Mouse (Mus musculus) kidney, postnatal 25 days (tissue): ENCODE data around the gene Cdh22.

ENCODE experiments used
- DNase-seq, 2 experiments: peaks; one replicate each; pipeline ENCODE4 v3.0.0; 2021; ENCODE audit warnings: mixed read lengths in 2 of 2

The Cdh22 gene

DNA sequence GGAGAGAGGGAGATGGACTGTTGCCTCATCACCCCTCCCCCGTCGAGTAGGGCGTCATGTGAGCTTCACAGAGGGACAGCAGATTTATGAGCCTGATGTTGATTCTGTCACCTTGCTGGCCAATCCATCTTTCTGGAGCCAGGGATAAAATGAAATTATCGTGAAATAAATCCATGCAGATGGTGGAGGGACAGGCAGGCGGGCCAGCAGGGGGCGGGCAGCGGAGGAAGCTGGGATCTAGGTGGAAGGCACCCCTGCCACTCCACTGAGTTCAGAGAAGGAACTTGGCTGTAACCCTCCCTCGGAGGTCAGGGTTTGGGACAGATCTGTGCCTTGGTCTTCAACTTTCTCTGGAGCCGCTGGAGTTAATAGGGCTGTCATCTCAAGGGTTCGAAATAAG lies 156.0 kb downstream of the Cdh22 start:
- DNase-seq = no peak

DNA sequence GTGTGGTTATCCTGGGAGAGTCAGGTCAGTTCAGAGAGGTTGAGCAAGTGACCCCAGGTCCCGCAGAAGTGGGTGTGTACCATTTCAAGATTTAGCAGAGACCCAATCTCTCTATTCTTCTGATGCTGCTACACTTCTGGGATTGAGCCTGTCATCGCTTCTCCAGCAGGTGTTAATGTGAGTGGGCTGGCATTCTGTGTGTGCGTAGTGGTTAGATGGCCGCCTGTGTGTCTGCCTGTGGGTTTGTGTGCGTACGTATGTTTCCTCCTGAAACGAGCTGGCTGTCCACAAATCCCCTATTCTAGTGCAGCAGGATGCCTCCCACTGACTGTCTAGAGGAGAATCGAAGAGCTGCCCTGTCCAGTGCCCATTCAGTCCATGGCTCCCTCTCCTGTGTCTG lies 156.6 kb downstream of the Cdh22 start:
- no peak for DNase-seq

DNA sequence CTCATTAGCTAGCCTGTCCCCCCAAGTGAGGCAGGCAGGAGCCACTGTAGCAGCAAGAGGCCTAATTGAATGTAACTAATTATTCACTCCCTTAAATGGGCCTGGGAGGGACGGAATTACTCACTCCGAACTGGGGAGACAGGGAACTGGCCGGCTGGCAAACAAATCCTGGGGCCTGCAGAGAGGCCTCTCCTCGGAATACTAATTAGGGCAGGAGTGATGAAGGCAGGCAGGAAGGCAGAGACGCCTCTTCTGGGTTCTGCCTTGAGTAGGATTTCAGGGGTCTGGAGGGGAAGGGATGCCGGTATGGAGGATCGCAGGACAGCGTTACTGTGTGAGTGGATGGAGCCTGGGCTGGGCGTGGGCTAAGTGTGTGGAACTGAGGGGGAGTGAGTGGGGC lies 157.6 kb downstream of the Cdh22 start:
- no peak for DNase-seq

DNA sequence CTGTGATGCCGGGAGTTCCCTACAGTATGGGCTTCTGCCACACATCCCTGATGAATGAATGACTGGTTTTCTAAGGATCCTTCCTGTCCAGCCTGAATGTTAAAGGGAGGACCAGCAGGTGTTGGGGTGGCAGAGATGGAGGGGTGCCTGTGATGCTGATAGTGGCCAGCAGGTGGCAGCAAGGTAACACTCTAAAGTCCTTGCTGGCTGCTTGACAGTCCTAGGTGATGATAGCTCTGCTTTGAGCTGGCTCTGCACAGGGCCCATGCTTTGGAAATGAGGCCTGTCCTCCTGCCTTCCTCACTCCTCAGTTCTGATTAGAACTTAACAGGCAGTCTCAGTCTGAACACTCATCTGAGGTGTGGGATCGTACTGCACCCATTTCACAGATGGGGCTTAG lies 159.7 kb downstream of the Cdh22 start:
- DNase-seq = peak; percentile 81 to 85

DNA sequence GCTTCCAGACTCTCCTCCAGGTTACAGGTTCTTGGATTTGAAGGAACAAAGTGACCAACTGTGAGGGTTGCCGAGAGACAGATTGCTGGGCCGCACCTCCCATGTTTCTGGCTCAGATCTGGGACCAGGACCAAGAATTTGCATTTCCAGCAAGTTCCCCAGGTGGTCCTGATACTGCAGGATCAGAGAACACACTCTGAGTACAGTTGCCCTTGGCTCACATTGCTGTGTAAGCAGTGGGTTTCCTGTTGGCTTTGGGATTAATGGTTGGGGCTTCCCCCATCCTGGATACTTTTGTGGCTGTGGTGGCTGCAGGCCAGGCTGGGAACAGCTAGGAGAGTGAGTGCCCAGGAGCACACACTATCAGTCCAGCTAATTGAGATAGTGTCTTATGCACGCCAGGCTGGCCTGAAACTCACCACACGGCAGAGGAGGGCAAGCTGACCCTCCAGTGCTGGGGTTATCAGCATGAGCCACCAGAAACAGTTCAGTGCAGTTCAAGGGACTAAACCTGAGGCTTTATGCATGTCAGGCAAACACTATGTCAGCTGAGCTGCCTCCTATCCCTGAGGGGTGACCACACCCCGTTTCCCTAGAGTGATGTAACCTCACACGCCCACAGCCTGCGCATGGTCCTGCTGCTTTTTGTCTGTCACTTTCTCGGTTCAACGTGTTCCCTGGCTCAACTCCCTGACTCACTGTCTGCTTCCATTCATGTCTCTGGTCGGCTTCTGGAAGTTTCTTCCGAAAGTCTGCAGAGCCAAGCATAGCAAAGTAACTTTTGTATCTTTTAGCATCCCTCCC lies 160.4 kb downstream of the Cdh22 start:
- DNase-seq = no peak

DNA sequence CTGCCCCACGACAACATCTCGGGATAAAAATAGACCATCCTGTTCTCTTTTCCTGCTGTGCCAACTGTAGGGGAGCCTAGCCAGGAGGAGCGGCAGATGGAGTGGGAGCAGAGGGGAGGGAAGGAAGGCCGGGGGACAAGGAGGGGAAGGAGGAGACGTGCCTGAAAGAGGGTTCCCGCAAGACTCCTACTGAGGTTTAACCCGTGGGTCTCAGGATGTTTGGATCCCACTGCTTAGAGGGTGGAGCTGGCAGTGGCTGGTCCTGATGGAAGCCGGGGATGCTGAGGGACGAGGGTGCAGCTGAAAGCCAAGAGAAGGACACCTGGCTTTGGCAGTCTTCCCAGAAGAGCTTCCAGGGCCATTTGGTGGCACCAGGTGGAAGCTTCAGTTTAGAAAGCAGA lies 161.3 kb downstream of the Cdh22 start:
- DNase-seq = no peak

DNA sequence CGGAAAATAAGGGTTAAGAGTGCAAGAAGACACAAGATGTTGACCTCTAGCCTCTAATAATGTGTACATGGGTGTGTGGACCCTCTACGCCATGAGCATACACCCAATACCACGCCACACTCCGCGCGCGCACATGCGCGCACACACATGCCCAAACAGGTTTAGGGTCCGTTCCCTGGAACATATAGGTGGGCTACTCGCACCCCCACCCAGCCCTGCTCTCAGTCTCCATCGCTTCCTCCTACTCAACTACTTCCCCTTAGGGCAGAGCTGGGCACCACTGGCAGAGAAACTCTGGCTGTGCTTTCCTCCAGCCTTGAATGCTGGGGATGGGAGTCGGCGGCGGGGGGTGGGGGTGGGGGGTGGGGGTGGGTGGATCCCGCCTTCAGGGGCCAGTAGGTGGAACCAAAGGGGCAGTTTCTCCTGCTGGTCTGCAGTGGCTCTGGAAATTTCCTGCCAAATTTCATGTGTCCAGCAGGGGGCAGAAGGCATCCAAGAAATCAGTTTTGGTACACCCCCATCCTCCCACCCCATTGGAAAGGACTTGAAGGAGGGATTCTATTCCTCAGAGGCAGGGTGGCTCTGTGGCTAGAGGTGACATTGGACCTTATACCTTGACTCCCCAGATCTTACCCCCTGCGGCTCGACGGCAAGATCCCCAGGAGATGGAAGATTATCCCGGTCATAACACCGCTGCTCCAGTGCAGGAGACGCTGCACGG lies 164.4 kb downstream of the Cdh22 start:
- peak; percentile 57 to 69 for DNase-seq

DNA sequence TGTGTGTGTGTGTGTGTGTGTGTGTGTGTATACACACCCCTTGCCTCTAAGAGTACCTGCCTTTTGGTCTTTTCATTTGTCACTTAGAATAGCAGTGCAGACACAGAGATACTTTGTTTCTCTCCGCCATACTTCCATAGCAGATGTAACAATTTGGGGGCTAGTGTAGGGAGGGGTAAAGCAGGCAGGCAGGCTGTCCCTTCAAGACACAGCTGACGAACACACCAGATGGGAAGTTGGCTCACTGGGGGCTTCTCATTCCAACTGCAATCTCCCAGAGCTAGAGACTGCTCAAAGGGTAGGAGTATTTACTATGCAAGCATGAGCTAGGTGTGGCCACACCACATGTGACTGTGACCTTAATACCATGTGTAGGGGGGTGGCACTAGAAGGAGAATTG lies 165.8 kb downstream of the Cdh22 start:
- DNase-seq = no peak

DNA sequence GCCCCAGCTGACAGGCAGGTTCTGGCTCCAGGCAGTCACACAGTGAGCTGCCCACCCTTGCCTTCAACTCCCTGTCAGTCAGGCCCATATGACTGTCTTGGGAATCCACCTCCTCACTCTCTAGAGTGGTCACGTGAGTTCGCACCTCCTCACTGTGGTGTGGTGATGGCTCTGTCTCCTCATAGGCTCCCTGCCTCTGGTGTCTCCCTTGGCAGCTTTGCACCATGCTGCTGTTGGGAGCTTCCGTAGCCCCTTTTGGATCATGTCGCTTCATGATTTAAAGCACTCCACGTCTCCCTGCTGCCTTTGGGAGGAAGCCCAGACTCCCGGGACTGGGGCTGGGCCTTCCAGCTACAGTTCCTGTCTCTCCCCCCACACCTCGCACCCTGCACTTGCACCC lies 170.2 kb downstream of the Cdh22 start:
- no peak for DNase-seq

DNA sequence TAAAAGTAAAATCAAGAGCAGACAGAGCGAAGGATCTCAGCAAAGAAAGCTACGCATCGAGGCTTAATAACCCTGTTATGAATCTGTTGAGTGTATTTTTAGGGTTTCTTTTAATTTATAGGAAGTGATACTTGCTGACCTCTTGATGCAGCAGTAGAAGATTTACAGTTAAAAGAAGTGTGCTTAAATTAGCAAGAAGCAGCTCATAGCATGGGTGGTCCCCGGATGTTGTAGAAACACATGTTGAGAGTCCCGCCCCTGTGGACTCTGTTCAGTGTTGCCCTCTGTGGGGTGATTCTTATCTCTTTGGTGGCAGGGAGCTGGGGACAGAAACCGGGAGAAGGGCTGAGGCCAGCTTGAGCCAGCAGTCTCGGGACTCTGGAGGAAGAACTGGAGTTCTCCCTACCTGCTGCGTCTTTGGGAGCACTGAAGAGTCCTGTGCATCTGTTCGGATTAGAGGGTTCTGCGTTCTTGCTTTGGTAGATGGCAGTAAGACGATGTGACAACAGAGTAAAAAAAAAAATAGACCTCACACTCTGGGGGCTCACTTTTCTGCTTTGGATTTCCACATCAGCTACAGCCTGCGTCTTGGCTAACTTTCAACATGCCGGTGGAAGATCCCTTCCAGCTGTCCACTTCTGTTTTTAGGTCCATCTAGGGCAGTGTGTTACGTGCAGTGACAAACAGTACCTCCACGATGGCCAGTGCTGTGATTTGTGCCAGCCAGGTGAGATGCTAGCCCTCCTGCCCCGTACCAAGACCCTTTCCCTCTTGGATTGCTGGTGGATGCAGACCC lies 172.8 kb downstream of the Cdh22 start:
- DNase-seq = no peak
